Mouse (Mus musculus): ENCODE results near the gene Cers2.

DNA sequence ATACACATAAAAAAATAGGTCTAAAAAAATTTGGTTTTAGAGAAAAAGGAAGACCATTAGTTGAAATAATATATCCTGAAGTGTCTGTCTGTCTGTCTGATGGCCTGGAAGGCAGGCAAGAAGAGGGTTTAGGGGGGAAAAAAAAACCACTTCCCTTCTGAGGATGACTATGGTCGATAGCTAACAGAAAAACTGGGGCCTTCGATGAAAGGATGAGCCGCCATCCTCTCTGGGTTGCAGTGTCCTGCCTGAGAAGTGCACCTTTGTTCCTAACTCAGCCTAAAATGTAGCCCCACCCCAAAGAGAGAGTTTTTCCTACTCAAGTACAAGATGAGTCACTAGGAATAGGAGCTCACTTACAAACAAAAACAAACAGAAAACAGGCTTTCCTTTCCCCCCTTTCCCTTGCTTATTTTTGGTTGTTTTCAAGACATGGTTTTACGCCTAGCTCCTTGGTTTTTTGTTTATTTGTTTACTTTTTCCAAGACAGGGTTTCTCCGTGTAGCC is 38.1 kb upstream of the Cers2 start:
- no peak for TF ChIP-seq CTCF (IDR thresholded peaks at IDR 0.05; ENCODE audit: low read depth)
- TF ChIP-seq EP300 (IDR thresholded peaks at IDR 0.05; ENCODE audit: low read depth): no peak
